Mouse (Mus musculus): ENCODE results near the gene Ino80e. TPM values are rescaled to one million over a fixed set of nuclear protein-coding genes. Genes with fewer than 3 reads are reported as not detected.

The Ino80e gene
- total RNA-seq, 2 experiments from 2014 or later = 51.5 to 56.4 TPM

Other genes starting within 250 kb of the Ino80e start
- 1 to 10 TPM; 8.7 to 8.9 TPM for gene Nupr1, start 231.5 kb downstream of the Ino80e start, total RNA-seq (2021)
- gene Sgf29, start 213.1 kb downstream of the Ino80e start, total RNA-seq (2021) = 10 to 100 TPM; 32.8 to 42.3 TPM
- 1 to 10 TPM; 2.7 to 8.2 TPM for gene Sult1a1, start 185.9 kb downstream of the Ino80e start, total RNA-seq (2021)
- gene Bola2, start 167.0 kb downstream of the Ino80e start, total RNA-seq (2021) = 100 to 1,000 TPM; 118 to 124 TPM
- 10 to 100 TPM; 21.6 to 22.5 TPM for gene Slx1b, start 166.6 kb downstream of the Ino80e start, total RNA-seq (2021)
- 100 to 1,000 TPM; 178 to 199 TPM for gene Coro1a, start 154.6 kb downstream of the Ino80e start, total RNA-seq (2021)
- 100 to 1,000 TPM; 260 to 263 TPM for gene Mapk3, start 102.8 kb downstream of the Ino80e start, total RNA-seq (2021)
- gene Gdpd3, start 96.0 kb downstream of the Ino80e start, total RNA-seq (2021) = 1 to 10 TPM; 2.6 to 3.5 TPM
- gene Ypel3, start 85.4 kb downstream of the Ino80e start, total RNA-seq (2021) = 100 to 1,000 TPM; 167 to 169 TPM
- under 1 TPM; 0.21 to 0.41 TPM for gene Tbx6, start 80.9 kb downstream of the Ino80e start, total RNA-seq (2021)
- 10 to 100 TPM; 54.4 to 56.2 TPM for gene Ppp4c, start 69.9 kb downstream of the Ino80e start, total RNA-seq (2021)
- 100 to 1,000 TPM; 135 to 141 TPM for gene Fam57b, start 64.7 kb downstream of the Ino80e start, total RNA-seq (2021)
- gene 4930451I11Rik, start 30.7 kb downstream of the Ino80e start, total RNA-seq (2021) = not detected
- gene Doc2a, start 15.0 kb downstream of the Ino80e start, total RNA-seq (2021) = 10 to 100 TPM; 74.1 to 80.3 TPM
- 10 to 100 TPM; 32.4 to 41.1 TPM for gene Hirip3, start 405 bp downstream of the Ino80e start, total RNA-seq (2021)
- 100 to 1,000 TPM; 161 to 168 TPM for gene Taok2, start 22.3 kb upstream of the Ino80e start, total RNA-seq (2021)
- 10 to 100 TPM; 22.4 to 25.2 TPM for gene Tmem219, start 60.5 kb upstream of the Ino80e start, total RNA-seq (2021)
- gene Kctd13, start 66.5 kb upstream of the Ino80e start, total RNA-seq (2021) = 100 to 1,000 TPM; 143 to 150 TPM
- 10 to 100 TPM; 49.0 to 58.8 TPM for gene Asphd1, start 87.2 kb upstream of the Ino80e start, total RNA-seq (2021)
- gene Sez6l2, start 88.2 kb upstream of the Ino80e start, total RNA-seq (2021) = 100 to 1,000 TPM; 306 to 312 TPM
- gene Cdipt, start 113.5 kb upstream of the Ino80e start, total RNA-seq (2021) = 100 to 1,000 TPM; 163 to 166 TPM
- under 1 TPM in 1 of 2 experiments, not detected in 1; 0.17 TPM for gene Cdiptos, start 113.7 kb upstream of the Ino80e start, total RNA-seq (2021)
- 1 to 10 TPM; 4.4 to 4.5 TPM for gene Mvp, start 152.2 kb upstream of the Ino80e start, total RNA-seq (2021)
- gene Pagr1b, start 154.1 kb upstream of the Ino80e start, total RNA-seq (2021) = under 1 TPM in 1 of 2 experiments, not detected in 1; 0.94 TPM
- 10 to 100 TPM; 17.1 to 17.7 TPM for gene Pagr1a, start 155.0 kb upstream of the Ino80e start, total RNA-seq (2021)
- 10 to 100 TPM; 38.9 to 40.8 TPM for gene Gm42742, start 158.7 kb upstream of the Ino80e start, total RNA-seq (2021)
- gene Prrt2, start 158.8 kb upstream of the Ino80e start, total RNA-seq (2021) = 100 to 1,000 TPM; 182 to 196 TPM
- gene Maz, start 164.7 kb upstream of the Ino80e start, total RNA-seq (2021) = 100 to 1,000 TPM; 265 to 274 TPM
- gene Kif22, start 180.1 kb upstream of the Ino80e start, total RNA-seq (2021) = 1 to 10 TPM; 8.8 to 9.8 TPM
- gene Zg16, start 225.0 kb upstream of the Ino80e start, total RNA-seq (2021) = not detected
- 1 to 10 TPM; 1.4 to 2.1 TPM for gene AI467606, start 229.0 kb upstream of the Ino80e start, total RNA-seq (2021)